Mouse (Mus musculus) adrenal gland, adult 2 months (tissue): ENCODE results near the gene Olfr1099. TPM values are rescaled to one million over a fixed set of nuclear protein-coding genes. Genes with fewer than 3 reads are reported as not detected.

Experiments used
- DNase-seq: peaks from one replicate; pipeline ENCODE4 v3.0.0; 2021
- long read RNA-seq: library from polyadenylated mRNA; stranded (forward); transcript quantifications from one replicate; pipeline ENCODE4 v2.0.0, GENCODE M21; 2021
- polyA plus RNA-seq: library from polyadenylated mRNA; depleted of rRNA; stranded (reverse); fragments of >200 nt; gene quantifications from 2 replicates; pipeline ENCODE4 v1.2.3, GENCODE M21; 2012; rRNA removed
- total RNA-seq, 2 experiments: library from RNA; stranded (reverse); gene quantifications; 2 replicates each; pipeline ENCODE4 v1.2.3; 2021

Olfr1099 gene
- total RNA-seq, result not detected
- not detected in 2 replicates for polyA plus RNA-seq
- long read RNA-seq, result 0 reads

DNA sequence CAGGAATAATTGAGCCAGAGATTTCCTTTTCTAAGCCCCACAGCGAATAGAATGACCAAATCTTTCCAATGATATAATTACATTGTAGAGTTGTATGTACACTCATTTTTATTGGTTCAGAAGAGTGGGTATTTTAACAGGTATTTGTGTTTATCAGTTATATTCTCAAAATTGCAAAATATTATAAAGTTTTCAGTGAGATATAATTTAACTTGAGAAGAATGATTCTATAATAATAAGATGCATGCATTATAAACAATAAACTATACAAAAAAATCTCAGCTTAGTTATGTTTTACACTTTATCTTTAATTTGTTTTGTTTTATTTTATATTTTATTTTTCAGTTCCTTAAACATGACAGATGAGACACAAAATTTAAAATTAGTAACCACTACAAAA is at the start of gene Olfr1099:
Gene Olfr1099 (minus strand): TSS at position 101 of the 400 bp plus-strand sequence.
- no peak for DNase-seq

DNA sequence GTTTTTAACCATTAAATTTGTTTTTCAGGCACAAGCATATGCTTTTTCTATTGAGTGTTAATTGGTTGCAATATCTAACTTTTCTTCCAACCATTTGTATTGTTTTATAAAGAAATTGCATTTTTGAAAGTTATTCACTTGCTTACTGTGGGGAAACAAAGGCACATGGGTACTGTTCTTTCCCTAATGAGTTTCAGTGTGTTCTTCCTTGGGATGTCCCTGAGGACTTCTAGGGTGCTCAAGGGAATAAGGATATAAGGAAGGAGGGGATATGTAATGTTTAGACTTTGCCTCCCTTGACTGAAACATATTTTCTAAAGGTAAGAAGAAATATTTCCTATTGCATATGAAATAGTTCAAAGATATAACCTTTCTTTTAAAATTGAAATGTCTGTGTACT is 37.6 kb upstream of the Olfr1099 start, which contains the start of gene Olfr1102:
Gene Olfr1102 (plus strand): TSS at position 301 of the 400 bp plus-strand sequence.
- no peak for DNase-seq

GRCm38 (mm10) chr2:86991121-86991520 is 30.6 kb upstream of the Olfr1099 start, which contains the start of gene Olfr1101:
Gene Olfr1101 (minus strand): TSS chr2:86991221.
- DNase-seq, result no peak

GRCm38 (mm10) chr2:86979854-86980253 is 19.4 kb upstream of the Olfr1099 start, which contains the start of gene Olfr1100:
Gene Olfr1100 (minus strand): TSS chr2:86979954.
- DNase-seq, result no peak

DNA sequence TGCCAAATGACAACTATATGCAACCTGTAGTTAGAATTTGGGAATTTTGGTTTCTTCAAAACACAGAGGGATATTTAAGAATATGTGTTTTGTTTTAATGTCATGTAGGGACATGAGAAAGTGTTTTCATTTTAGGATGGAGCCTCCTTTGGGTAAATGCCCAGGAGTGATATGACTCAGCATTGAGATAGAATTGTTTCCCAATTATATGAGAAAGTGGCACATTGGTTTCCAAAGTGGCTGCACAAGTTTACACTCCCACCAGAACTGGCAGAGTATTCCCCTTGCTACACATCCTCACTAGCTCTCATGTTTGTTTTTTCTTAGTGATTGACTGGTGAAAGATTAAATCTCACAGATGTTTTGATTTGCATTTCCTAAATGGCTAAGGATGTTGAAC is 33.9 kb downstream of the Olfr1099 start:
- DNase-seq, result no peak

DNA sequence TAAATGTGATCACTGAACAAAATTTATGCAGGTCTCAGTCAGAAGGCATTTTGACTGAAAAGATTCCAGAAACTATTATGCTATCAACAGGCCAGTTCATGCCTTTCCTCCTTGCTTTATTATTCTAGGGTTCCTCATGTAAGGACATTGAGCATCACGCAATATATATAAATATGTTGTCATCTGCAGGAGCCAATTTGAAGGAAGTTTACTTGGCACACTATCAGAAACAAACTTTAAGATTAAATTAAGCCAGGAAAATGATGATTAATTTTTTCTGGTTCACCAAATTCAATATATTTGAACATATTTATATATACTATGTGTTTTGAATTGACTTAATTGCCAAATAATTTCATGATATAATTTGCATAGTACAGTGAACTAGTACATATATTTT is 36.0 kb downstream of the Olfr1099 start, which contains the start of gene Olfr1098:
Gene Olfr1098 (minus strand): TSS at position 101 of the 400 bp plus-strand sequence.
- DNase-seq, result no peak

- no peak for DNase-seq
These were observed 54.8 kb downstream of the Olfr1099 start for GRCm38 (mm10) chr2:86905647-86906046.

Other genes starting within 250 kb of the Olfr1099 start
- gene Olfr1089, start 227.0 kb downstream of the Olfr1099 start, total RNA-seq, result not detected
- not detected in 2 replicates for gene Olfr1089, start 227.0 kb downstream of the Olfr1099 start, polyA plus RNA-seq
- not detected for gene Olfr1090, start 201.7 kb downstream of the Olfr1099 start, total RNA-seq
- gene Olfr1090, start 201.7 kb downstream of the Olfr1099 start, polyA plus RNA-seq, result not detected in 2 replicates
- gene Olfr1093, start 178.2 kb downstream of the Olfr1099 start, total RNA-seq, result not detected
- gene Olfr1093, start 178.2 kb downstream of the Olfr1099 start, polyA plus RNA-seq, result not detected in 2 replicates
- not detected for gene Olfr141, start 150.7 kb downstream of the Olfr1099 start, total RNA-seq
- gene Olfr141, start 150.7 kb downstream of the Olfr1099 start, polyA plus RNA-seq, result not detected in 2 replicates
- not detected for gene Olfr1094, start 136.0 kb downstream of the Olfr1099 start, total RNA-seq
- gene Olfr1094, start 136.0 kb downstream of the Olfr1099 start, polyA plus RNA-seq, result not detected in 2 replicates
- not detected for gene Olfr1095, start 109.0 kb downstream of the Olfr1099 start, total RNA-seq
- gene Olfr1095, start 109.0 kb downstream of the Olfr1099 start, polyA plus RNA-seq, result not detected in 2 replicates
- gene Gm13723, start 85.9 kb downstream of the Olfr1099 start, total RNA-seq, result not detected
- not detected in 2 replicates for gene Gm13723, start 85.9 kb downstream of the Olfr1099 start, polyA plus RNA-seq
- gene Olfr1097, start 68.5 kb downstream of the Olfr1099 start, total RNA-seq, result not detected
- not detected in 2 replicates for gene Olfr1097, start 68.5 kb downstream of the Olfr1099 start, polyA plus RNA-seq
- not detected for gene Olfr1098, start 36.1 kb downstream of the Olfr1099 start, total RNA-seq
- not detected in 2 replicates for gene Olfr1098, start 36.1 kb downstream of the Olfr1099 start, polyA plus RNA-seq
- not detected for gene Olfr1100, start 19.3 kb upstream of the Olfr1099 start, total RNA-seq
- gene Olfr1100, start 19.3 kb upstream of the Olfr1099 start, polyA plus RNA-seq, result not detected in 2 replicates
- not detected for gene Olfr1101, start 30.5 kb upstream of the Olfr1099 start, total RNA-seq
- not detected in 2 replicates for gene Olfr1101, start 30.5 kb upstream of the Olfr1099 start, polyA plus RNA-seq
- gene Olfr1102, start 37.7 kb upstream of the Olfr1099 start, total RNA-seq, result not detected
- gene Olfr1102, start 37.7 kb upstream of the Olfr1099 start, polyA plus RNA-seq, result not detected in 2 replicates
- not detected for gene Olfr1104, start 66.4 kb upstream of the Olfr1099 start, total RNA-seq
- gene Olfr1104, start 66.4 kb upstream of the Olfr1099 start, polyA plus RNA-seq, result not detected in 2 replicates
- gene Olfr1105, start 75.8 kb upstream of the Olfr1099 start, total RNA-seq, result not detected
- gene Olfr1105, start 75.8 kb upstream of the Olfr1099 start, polyA plus RNA-seq, result not detected in 2 replicates
- not detected for gene Olfr1106, start 91.6 kb upstream of the Olfr1099 start, total RNA-seq
- gene Olfr1106, start 91.6 kb upstream of the Olfr1099 start, polyA plus RNA-seq, result not detected in 2 replicates
- not detected for gene Olfr1107, start 115.1 kb upstream of the Olfr1099 start, total RNA-seq
- not detected in 2 replicates for gene Olfr1107, start 115.1 kb upstream of the Olfr1099 start, polyA plus RNA-seq
- not detected for gene Olfr1109, start 135.3 kb upstream of the Olfr1099 start, total RNA-seq
- not detected in 2 replicates for gene Olfr1109, start 135.3 kb upstream of the Olfr1099 start, polyA plus RNA-seq
- gene Olfr259, start 153.9 kb upstream of the Olfr1099 start, total RNA-seq, result not detected
- not detected in 2 replicates for gene Olfr259, start 153.9 kb upstream of the Olfr1099 start, polyA plus RNA-seq
- gene Olfr1110, start 179.6 kb upstream of the Olfr1099 start, total RNA-seq, result not detected
- gene Olfr1110, start 179.6 kb upstream of the Olfr1099 start, polyA plus RNA-seq, result not detected in 2 replicates
- not detected for gene Olfr1111, start 191.9 kb upstream of the Olfr1099 start, total RNA-seq
- not detected in 2 replicates for gene Olfr1111, start 191.9 kb upstream of the Olfr1099 start, polyA plus RNA-seq
- not detected for gene Olfr1112, start 227.1 kb upstream of the Olfr1099 start, total RNA-seq
- not detected in 2 replicates for gene Olfr1112, start 227.1 kb upstream of the Olfr1099 start, polyA plus RNA-seq
- gene Olfr1113, start 248.3 kb upstream of the Olfr1099 start, total RNA-seq, result not detected
- gene Olfr1113, start 248.3 kb upstream of the Olfr1099 start, polyA plus RNA-seq, result not detected in 2 replicates